Comparison of ENCODE assay signal across 17 mouse cellular contexts in genomic region chr10:59115691-59116090, GRCm38 (mm10).
DNase-seq lines count a peak whose midpoint lies in the region; ATAC-seq and TF ChIP-seq lines count a peak whose summit lies in the region.
"Had no signal": no experiment of that assay in that cellular context is flagged by ENCODE, and none has a peak within 500 bp of the region (broad histone marks: within the 10 kb centered on the region; RNA-seq: fewer than 3 reads in every experiment).

No protein-coding gene starts in this region.

- ATAC-seq in lung, embryonic 15.5 days (ENCODE audit: borderline replicate concordance, extremely low read depth, low FRiP score, low TSS enrichment), result no peak
- no peak for ATAC-seq in liver, embryonic 12.5 days

- H3K4me3 ChIP-seq in layer of hippocampus, adult 2 months, result no peak overlapping the region
- H3K4me3 ChIP-seq in lung, embryonic 15.5 days, result no peak overlapping the region
- no peak overlapping the region for H3K4me3 ChIP-seq in liver, embryonic 12.5 days
- H3K4me3 ChIP-seq: embryonic facial prominence, embryonic 13.5 days; forebrain, embryonic 12.5 days; heart, adult 2 months; hindbrain, embryonic 10.5 days had no signal

- no peaks in the 10 kb centered on the region for H3K9me3 ChIP-seq in lung, embryonic 15.5 days
- no peaks in the 10 kb centered on the region for H3K9me3 ChIP-seq in liver, embryonic 12.5 days (replicated peaks)
- H3K9me3 ChIP-seq: embryonic facial prominence, embryonic 13.5 days; hindbrain, embryonic 10.5 days had no signal

- H3K4me2 ChIP-seq in lung, embryonic 15.5 days, result no peak overlapping the region
- H3K4me2 ChIP-seq in liver, embryonic 12.5 days, result no peak overlapping the region
- H3K4me2 ChIP-seq: embryonic facial prominence, embryonic 13.5 days; forebrain, embryonic 12.5 days; hindbrain, embryonic 14.5 days had no signal

- peaks cover 23% of the 10 kb centered on the region for H3K4me1 ChIP-seq in lung, embryonic 15.5 days
- H3K4me1 ChIP-seq in liver, embryonic 12.5 days, result no peaks in the 10 kb centered on the region
- H3K4me1 ChIP-seq: forebrain, embryonic 12.5 days had no signal

- WGBS in lung, embryonic 15.5 days, result 80% methylated on average over 2 of the region's 2 CpGs
- WGBS in liver, embryonic 12.5 days (ENCODE audit: insufficient replicate concordance), result 76% methylated on average over 2 of the region's 2 CpGs

- no peaks in the 10 kb centered on the region for H3K36me3 ChIP-seq in lung, embryonic 15.5 days
- H3K36me3 ChIP-seq in liver, embryonic 12.5 days, result no peaks in the 10 kb centered on the region
- H3K36me3 ChIP-seq: embryonic facial prominence, embryonic 13.5 days; forebrain, embryonic 12.5 days; hindbrain, embryonic 10.5 days had no signal

- DNase-seq in gastrocnemius, adult 18-20 months (ENCODE audit: low spot score), result peak; percentile 4
- no peak for DNase-seq in gastrocnemius, postnatal 10 days
- no peak for DNase-seq in layer of hippocampus, adult 2 months (ENCODE audit: low spot score in 2 of 2)
- no peak for DNase-seq in layer of hippocampus, adult 11-12 months (ENCODE audit: low spot score)
- no peak for DNase-seq in lung, adult 18-20 months
- peak; percentile 41 for DNase-seq in brain, adult 2 months (ENCODE audit: low read depth, low spot score)
- DNase-seq: adrenal gland, postnatal 10 days; cerebellum, adult 11-12 months; cerebellum, adult 9-10 months; cerebellum, postnatal 25 days had no signal

- no peaks in the 10 kb centered on the region for H3K27me3 ChIP-seq in lung, embryonic 15.5 days
- H3K27me3 ChIP-seq in liver, embryonic 12.5 days (replicated peaks), result 0 out of 2 replicates have a peak, but pooled peaks cover 10% of the 10 kb centered on the region
- H3K27me3 ChIP-seq: embryonic facial prominence, embryonic 13.5 days; forebrain, embryonic 12.5 days had no signal

- H3K9ac ChIP-seq in lung, embryonic 15.5 days, result no peak overlapping the region
- no peak overlapping the region for H3K9ac ChIP-seq in liver, embryonic 12.5 days
- H3K9ac ChIP-seq: embryonic facial prominence, embryonic 13.5 days; forebrain, embryonic 12.5 days; hindbrain, embryonic 14.5 days had no signal

- no peak for TF ChIP-seq CTCF in layer of hippocampus, adult 2 months (conservative IDR thresholded peaks at IDR 0.05)

- H3K27ac ChIP-seq in layer of hippocampus, adult 2 months, result peak overlapping the region; percentile 90
- H3K27ac ChIP-seq in lung, embryonic 15.5 days, result peak overlapping the region; percentile 51; the same call in 1 of the 2 replicates
- H3K27ac ChIP-seq in liver, embryonic 12.5 days, result no peak overlapping the region
- H3K27ac ChIP-seq: embryonic facial prominence, embryonic 13.5 days; forebrain, embryonic 12.5 days; heart, adult 2 months; hindbrain, embryonic 10.5 days; hindbrain, embryonic 14.5 days had no signal

Comparison
In these comparisons a context has a peak if more than half of its experiments do, and no peak if none do; other contexts are left out.
1. DNase-seq: peak in gastrocnemius, adult 18-20 months (single experiment) and brain, adult 2 months (single experiment); none in gastrocnemius, postnatal 10 days (single experiment), layer of hippocampus, adult 2 months (0 of 2), layer of hippocampus, adult 11-12 months (single experiment) and lung, adult 18-20 months (0 of 2).